Mouse (Mus musculus) myocyte (in vitro differentiated cells): Measurements from ENCODE around the gene Dtx3. TPM values are rescaled to one million over a fixed set of nuclear protein-coding genes. Genes with fewer than 3 reads are reported as not detected.

Experiments
- H3K27me3 ChIP-seq: one replicate; pipeline ENCODE4 v1.6.1; 2011; ENCODE audit not compliant: control insufficient read depth, insufficient read depth, insufficient read length
- H3K36me3 ChIP-seq: one replicate; pipeline ENCODE4 v1.6.1; 2011; ENCODE audit not compliant: control insufficient read depth, insufficient read depth
- H3K4me2 ChIP-seq: one replicate; pipeline ENCODE4 v1.6.1; 2011; ENCODE audit warnings: low read depth, control low read depth
- H3K4me3 ChIP-seq: one replicate; pipeline ENCODE4 v1.5.1; 2011; ENCODE audit warnings: mild to moderate bottlenecking, control low read depth, moderate library complexity
- H3K79me2 ChIP-seq: one replicate; pipeline ENCODE4 v1.6.1; 2011; ENCODE audit not compliant: control insufficient read depth, insufficient read depth
- H3ac ChIP-seq: one replicate; pipeline ENCODE4 v1.6.1; 2011; ENCODE audit not compliant: control insufficient read depth, insufficient read length
- CEBPB ChIP-seq: IDR thresholded peaks from 2 replicates; pipeline ENCODE4 v1.6.1; 2011; ENCODE audit warnings: mild to moderate bottlenecking, moderate library complexity; ENCODE audit not compliant: poor library complexity, insufficient read depth, severe bottlenecking
- E2F4 ChIP-seq: IDR thresholded peaks from one replicate; pipeline ENCODE4 v1.6.1; 2011; ENCODE audit warnings: mild to moderate bottlenecking, control low read depth, moderate library complexity; ENCODE audit not compliant: insufficient read depth
- MAX ChIP-seq: IDR thresholded peaks from one replicate; pipeline ENCODE4 v1.6.1; 2011; ENCODE audit warnings: low read depth, mild to moderate bottlenecking, control low read depth
- MYOD1 ChIP-seq, 3 experiments: IDR thresholded peaks; one replicate each; pipeline ENCODE4 v1.6.1; 2011; ENCODE audit warnings: control low read depth in 2 of 3, low read depth in 2 of 3, mild to moderate bottlenecking in 2 of 3, moderate library complexity in 1 of 3; ENCODE audit not compliant: insufficient read length in 2 of 3, control insufficient read depth in 1 of 3
- MYOG ChIP-seq, 3 experiments: IDR thresholded peaks; one replicate each; pipeline ENCODE4 v1.6.1; 2011; ENCODE audit warnings: control low read depth in 2 of 3, low read depth in 2 of 3, mild to moderate bottlenecking in 2 of 3; ENCODE audit not compliant: insufficient read length in 2 of 3, control insufficient read depth in 1 of 3, insufficient read depth in 1 of 3
- POLR2A ChIP-seq: IDR thresholded peaks from one replicate; pipeline ENCODE4 v1.6.1; 2011; ENCODE audit warnings: low read depth, mild to moderate bottlenecking, control low read depth, moderate library complexity; ENCODE audit not compliant: insufficient read length
- POLR2AphosphoS2 ChIP-seq: IDR thresholded peaks from one replicate; pipeline ENCODE4 v1.6.1; 2011; ENCODE audit warnings: low read depth, control low read depth; ENCODE audit not compliant: insufficient read length
- REST ChIP-seq: IDR thresholded peaks from one replicate; pipeline ENCODE4 v1.6.1; 2011; ENCODE audit warnings: mild to moderate bottlenecking, control low read depth, moderate library complexity; ENCODE audit not compliant: insufficient read depth, insufficient read length
- SRF ChIP-seq: IDR thresholded peaks from one replicate; pipeline ENCODE4 v1.6.1; 2011; ENCODE audit warnings: low read depth; ENCODE audit not compliant: control insufficient read depth, insufficient read length
- TCF12 ChIP-seq: IDR thresholded peaks from one replicate; pipeline ENCODE4 v1.6.1; 2011; ENCODE audit warnings: mild to moderate bottlenecking, control low read depth; ENCODE audit not compliant: poor library complexity, insufficient read depth, severe bottlenecking
- TCF3 ChIP-seq: IDR thresholded peaks from one replicate; pipeline ENCODE4 v1.6.1; 2011; ENCODE audit warnings: low read depth, control low read depth; ENCODE audit not compliant: insufficient read length
- USF1 ChIP-seq: IDR thresholded peaks from one replicate; pipeline ENCODE4 v1.6.1; 2011; ENCODE audit warnings: low read depth, mild to moderate bottlenecking, control low read depth, moderate library complexity
- polyA plus RNA-seq: library from polyadenylated mRNA; unstranded; fragments of >200 nt; fragmentation: generic; extraction: Trizol; gene quantifications from one replicate; pipeline ENCODE4 v1.2.1, GENCODE M21; 2012; ENCODE audit warnings: missing spikeins

The Dtx3 gene
- polyA plus RNA-seq, 1 experiment, result 42.4 TPM

GRCm38 (mm10) chr10:127176228-127176627 is 19.3 kb downstream of the Dtx3 start:
- TF ChIP-seq REST (no peak), E2F4 (no peak), MYOG (IDR thresholded peaks at IDR 0.05; ENCODE audit: control insufficient read depth in 1 of 3, insufficient read depth in 1 of 3, insufficient read length in 2 of 3, low read depth in 2 of 3) (no peak), SRF (no peak)
- Histone ChIP-seq H3K36me3 (no peaks in the 10 kb centered on the region), H3K4me2 (peak overlapping the region; percentile 73), H3K27me3 (no peaks in the 10 kb centered on the region), H3ac (no peak overlapping the region), H3K4me3 (peak overlapping the region; percentile 18), H3K79me2 (no peaks in the 10 kb centered on the region)

GRCm38 (mm10) chr10:127174170-127174569 is 21.4 kb downstream of the Dtx3 start:
- Histone ChIP-seq H3K36me3 (no peaks in the 10 kb centered on the region), H3K4me3 (no peak overlapping the region), H3ac (no peak overlapping the region), H3K4me2 (no peak overlapping the region), H3K27me3 (no peaks in the 10 kb centered on the region), H3K79me2 (no peaks in the 10 kb centered on the region)
- TF ChIP-seq SRF (no peak), E2F4 (no peak), MYOG (IDR thresholded peaks at IDR 0.05; ENCODE audit: control insufficient read depth in 1 of 3, insufficient read depth in 1 of 3, insufficient read length in 2 of 3, low read depth in 2 of 3) (no peak)

GRCm38 (mm10) chr10:127173148-127174065 is 22.1 kb downstream of the Dtx3 start:
- Histone ChIP-seq H3K79me2 (no peaks in the 10 kb centered on the region), H3K4me3 (no peak overlapping the region), H3K27me3 (no peaks in the 10 kb centered on the region), H3K4me2 (no peak overlapping the region), H3K36me3 (no peaks in the 10 kb centered on the region), H3ac (no peak overlapping the region)
- no peak for TF ChIP-seq MAX
- TF ChIP-seq TCF3, result no peak
- TF ChIP-seq CEBPB, result no peak
- TF ChIP-seq POLR2A, result no peak
- no peak for TF ChIP-seq USF1
- TF ChIP-seq POLR2AphosphoS2, result no peak
- TF ChIP-seq TCF12, result no peak
- no peak for TF ChIP-seq REST
- no peak for TF ChIP-seq MYOG (IDR thresholded peaks at IDR 0.05; ENCODE audit: control insufficient read depth in 1 of 3, insufficient read depth in 1 of 3, insufficient read length in 2 of 3, low read depth in 2 of 3)
- TF ChIP-seq MYOD1 (IDR thresholded peaks at IDR 0.05; ENCODE audit: control insufficient read depth in 1 of 3, insufficient read length in 2 of 3, low read depth in 2 of 3), result no peak
- TF ChIP-seq SRF, result no peak
- no peak for TF ChIP-seq E2F4

GRCm38 (mm10) chr10:127171631-127172200 is 23.8 kb downstream of the Dtx3 start:
- no peak for TF ChIP-seq TCF3
- no peak for TF ChIP-seq USF1
- TF ChIP-seq MYOD1 (IDR thresholded peaks at IDR 0.05; ENCODE audit: control insufficient read depth in 1 of 3, insufficient read length in 2 of 3, low read depth in 2 of 3), result no peak
- TF ChIP-seq POLR2AphosphoS2, result no peak
- TF ChIP-seq REST, result no peak
- no peak for TF ChIP-seq SRF
- no peak for TF ChIP-seq E2F4
- no peak for TF ChIP-seq MYOG (IDR thresholded peaks at IDR 0.05; ENCODE audit: control insufficient read depth in 1 of 3, insufficient read depth in 1 of 3, insufficient read length in 2 of 3, low read depth in 2 of 3)
- TF ChIP-seq TCF12, result no peak
- TF ChIP-seq MAX, result no peak
- no peak for TF ChIP-seq CEBPB
- TF ChIP-seq POLR2A, result no peak
- no peak overlapping the region for H3K4me2 ChIP-seq
- H3K27me3 ChIP-seq, result no peaks in the 10 kb centered on the region
- no peak overlapping the region for H3ac ChIP-seq
- no peaks in the 10 kb centered on the region for H3K79me2 ChIP-seq
- H3K4me3 ChIP-seq, result no peak overlapping the region
- no peaks in the 10 kb centered on the region for H3K36me3 ChIP-seq

GRCm38 (mm10) chr10:127170837-127171272 is 24.7 kb downstream of the Dtx3 start:
- H3K79me2 ChIP-seq, result no peaks in the 10 kb centered on the region
- no peaks in the 10 kb centered on the region for H3K36me3 ChIP-seq
- TF ChIP-seq POLR2AphosphoS2 (no peak), MYOD1 (IDR thresholded peaks at IDR 0.05; ENCODE audit: control insufficient read depth in 1 of 3, insufficient read length in 2 of 3, low read depth in 2 of 3) (peak in 1 of 3 experiments; percentile 2)
- H3K4me2 ChIP-seq, result peak overlapping the region; percentile 62
- H3ac ChIP-seq, result no peak overlapping the region
- no peaks in the 10 kb centered on the region for H3K27me3 ChIP-seq
- no peak overlapping the region for H3K4me3 ChIP-seq
